ENCODE assay signal across 9 mouse cellular contexts in the genomic region with DNA sequence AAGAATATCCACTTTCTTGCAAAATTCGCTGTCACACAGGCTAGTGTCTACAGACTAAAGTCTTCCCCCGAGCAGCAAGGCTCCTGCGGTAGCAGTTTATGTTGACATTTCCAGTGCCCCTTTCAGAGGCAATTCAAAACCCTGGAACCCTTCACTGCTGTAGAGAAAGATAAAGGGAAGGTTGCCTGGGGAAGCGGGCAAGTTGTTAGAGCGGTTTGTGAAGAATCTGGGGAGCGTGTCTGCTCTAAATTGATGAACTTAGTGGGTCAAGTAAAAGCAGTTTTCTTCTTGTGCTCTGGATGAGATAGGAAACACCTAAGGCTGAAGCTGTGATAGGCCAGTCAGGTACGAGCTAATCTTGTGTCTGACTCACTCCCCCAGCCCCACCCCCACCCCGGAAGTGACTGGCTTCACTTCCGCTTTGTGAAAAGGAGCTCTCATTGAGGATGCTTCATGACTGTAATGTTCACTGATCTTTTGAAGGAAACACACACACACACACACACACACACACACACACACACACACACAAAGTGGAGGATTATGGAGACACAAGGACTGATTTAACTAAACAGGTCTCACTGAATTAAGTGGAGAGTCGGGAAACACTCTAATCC.
DNase-seq lines count a peak whose midpoint lies in the region; ATAC-seq and TF ChIP-seq lines count a peak whose summit lies in the region.
"Had no signal": no experiment of that assay in that cellular context is flagged by ENCODE, and none has a peak within 500 bp of the region (broad histone marks: within the 10 kb centered on the region; RNA-seq: fewer than 3 reads in every experiment).

No protein-coding gene starts in this region.

- H3K4me2 ChIP-seq in heart, postnatal 0 days (ENCODE audit: low read depth, low read length), result peak overlapping the region; percentile 45
- H3K4me2 ChIP-seq in midbrain, embryonic 16.5 days (ENCODE audit: low read length), result peak overlapping the region; percentile 28; the same call in 1 of the 2 replicates
- H3K4me2 ChIP-seq: liver, embryonic 15.5 days had no signal

- no peak overlapping the region for H3K27ac ChIP-seq in heart, postnatal 0 days (ENCODE audit: low read depth)
- H3K27ac ChIP-seq in hindbrain, embryonic 10.5 days, result peak overlapping the region; percentile 36; the same call in 1 of the 2 replicates
- H3K27ac ChIP-seq in midbrain, embryonic 16.5 days (ENCODE audit: low read length), result no peak overlapping the region
- H3K27ac ChIP-seq: liver, embryonic 15.5 days had no signal

- H3K9ac ChIP-seq in heart, postnatal 0 days (replicated peaks; ENCODE audit: low read depth, low read length), result no peak overlapping the region
- H3K9ac ChIP-seq in midbrain, embryonic 16.5 days (ENCODE audit: low read depth, low read length), result no peak overlapping the region
- H3K9ac ChIP-seq: liver, embryonic 15.5 days had no signal

- DNase-seq in heart, postnatal 0 days (ENCODE audit: low spot score), result no peak
- no peak for DNase-seq in heart, adult 18-20 months
- peak; percentile 54 for DNase-seq in brain, embryonic 14.5 days (ENCODE audit: low read depth)
- DNase-seq in hindbrain, embryonic 10.5 days (ENCODE audit: low spot score), result no peak
- no peak for DNase-seq in urinary bladder, postnatal 25 days (ENCODE audit: low spot score)
- no peak for DNase-seq in right cerebral cortex, postnatal 4 days

- H3K36me3 ChIP-seq in heart, postnatal 0 days (replicated peaks; ENCODE audit: control insufficient read depth, insufficient read depth, low read length), result no peaks in the 10 kb centered on the region
- no peaks in the 10 kb centered on the region for H3K36me3 ChIP-seq in hindbrain, embryonic 10.5 days
- H3K36me3 ChIP-seq in midbrain, embryonic 16.5 days (ENCODE audit: control insufficient read depth, insufficient read depth, low read length), result no peaks in the 10 kb centered on the region
- H3K36me3 ChIP-seq: liver, embryonic 15.5 days had no signal

- no peak overlapping the region for H3K4me3 ChIP-seq in heart, postnatal 0 days (ENCODE audit: low read depth, low read length)
- H3K4me3 ChIP-seq in hindbrain, embryonic 10.5 days, result 0 out of 2 replicates have a peak overlapping the region, but pooled peaks have one; percentile 5
- no peak overlapping the region for H3K4me3 ChIP-seq in midbrain, embryonic 16.5 days (ENCODE audit: low read depth, low read length)
- H3K4me3 ChIP-seq: liver, embryonic 15.5 days had no signal

- no peak for TF ChIP-seq EP300 in heart, postnatal 0 days (IDR thresholded peaks at IDR 0.05; ENCODE audit: low read depth)

- no peaks in the 10 kb centered on the region for H3K4me1 ChIP-seq in heart, postnatal 0 days (ENCODE audit: control insufficient read depth, insufficient read depth)
- peaks cover 12% of the 10 kb centered on the region for H3K4me1 ChIP-seq in hindbrain, embryonic 10.5 days (replicated peaks)
- H3K4me1 ChIP-seq in midbrain, embryonic 16.5 days (ENCODE audit: control insufficient read depth, insufficient read depth, low read length), result peaks cover 7% of the 10 kb centered on the region; the same call in 1 of the 2 replicates
- H3K4me1 ChIP-seq: liver, embryonic 15.5 days had no signal

- TF ChIP-seq CTCF in heart, postnatal 0 days (IDR thresholded peaks at IDR 0.05; ENCODE audit: low read depth), result no peak
- no peak for TF ChIP-seq CTCF in brain, embryonic 14.5 days (IDR thresholded peaks at IDR 0.05; ENCODE audit: borderline replicate concordance, extremely low read depth, insufficient read depth, insufficient read length)

- no peaks in the 10 kb centered on the region for H3K9me3 ChIP-seq in heart, postnatal 0 days (replicated peaks; ENCODE audit: control insufficient read depth, low read length)
- H3K9me3 ChIP-seq in hindbrain, embryonic 10.5 days, result no peaks in the 10 kb centered on the region
- no peaks in the 10 kb centered on the region for H3K9me3 ChIP-seq in midbrain, embryonic 16.5 days (replicated peaks; ENCODE audit: control insufficient read depth, low read length, poor library complexity, severe bottlenecking)
- H3K9me3 ChIP-seq: liver, embryonic 15.5 days had no signal

- WGBS in heart, postnatal 0 days, result 25% methylated on average over 10 of the region's 10 CpGs
- 48% methylated on average over 10 of the region's 10 CpGs for WGBS in hindbrain, embryonic 10.5 days
- 34% methylated on average over 10 of the region's 10 CpGs for WGBS in midbrain, embryonic 16.5 days

- H3K27me3 ChIP-seq in heart, postnatal 0 days (ENCODE audit: control insufficient read depth, insufficient read depth, low read length), result no peaks in the 10 kb centered on the region
- H3K27me3 ChIP-seq in hindbrain, embryonic 10.5 days (ENCODE audit: insufficient read depth, poor library complexity, severe bottlenecking), result no peaks in the 10 kb centered on the region
- no peaks in the 10 kb centered on the region for H3K27me3 ChIP-seq in midbrain, embryonic 16.5 days (ENCODE audit: control insufficient read depth, insufficient read depth, low read depth, low read length)
- H3K27me3 ChIP-seq: liver, embryonic 15.5 days had no signal

- TF ChIP-seq POLR2A in brain, embryonic 14.5 days (IDR thresholded peaks at IDR 0.05; ENCODE audit: borderline replicate concordance, extremely low read depth, insufficient read depth, insufficient read length, poor library complexity, severe bottlenecking), result no peak

- no peak for ATAC-seq in heart, postnatal 0 days (ENCODE audit: insufficient read depth, low read depth)
- ATAC-seq in midbrain, embryonic 16.5 days, result no peak
- ATAC-seq in erythroid progenitor cell, adult 5-6 weeks (replicated peaks; ENCODE audit: low FRiP score, poor library complexity, severe bottlenecking), result no peak
